Mouse (Mus musculus) heart, embryonic 14.5 days (tissue): ENCODE measurements at regions not wholly inside any gene's neighbourhood (a gene's known extent, or its start where the extent isn't known, plus 50 kb on each side); places are given as distances from the start of the nearest gene placed in this dataset.

Source experiments
- ATAC-seq: fragments of 200-750 bp; cut with Nextera tagmentation; 2 replicates; pipeline ENCODE4 v1.8.0; 2017; ENCODE audit warnings: low read depth, moderate TSS enrichment; ENCODE audit not compliant: insufficient number of reproducible peaks, insufficient read depth, low FRiP score
- H3K27ac ChIP-seq, 2 experiments: fragments of 200-500 bp in 1 of 2; fragments of 300-500 bp in 1 of 2; sonication (generic) in 1 of 2; replicated peaks in 1 of 2; 2 replicates each; pipeline ENCODE4 v1.5.1; 2012 to 2014; ENCODE audit warnings: low read depth in 2 of 2, low read length in 2 of 2, control low read depth in 1 of 2, mild to moderate bottlenecking in 1 of 2, mixed read lengths in 1 of 2; ENCODE audit not compliant: control insufficient read depth in 1 of 2, insufficient read depth in 1 of 2
- H3K27me3 ChIP-seq: fragments of 300-500 bp; sonication (generic); 2 replicates; pipeline ENCODE4 v1.6.1; 2014; ENCODE audit warnings: mild to moderate bottlenecking, low read length, control low read depth; ENCODE audit not compliant: control insufficient read depth, insufficient read depth
- H3K36me3 ChIP-seq: fragments of 300-500 bp; sonication (generic); 2 replicates; pipeline ENCODE4 v1.6.1; 2014; ENCODE audit warnings: mild to moderate bottlenecking, control low read depth, low read length, mixed read lengths; ENCODE audit not compliant: control insufficient read depth, insufficient read depth
- H3K4me1 ChIP-seq, 2 experiments: fragments of 200-500 bp in 1 of 2; fragments of 300-500 bp in 1 of 2; sonication (generic) in 1 of 2; 2 replicates each; pipeline ENCODE4 v1.6.1; 2012 to 2014; ENCODE audit warnings: low read length in 2 of 2, control low read depth in 1 of 2, mixed read lengths in 1 of 2; ENCODE audit not compliant: control insufficient read depth in 2 of 2, insufficient read depth in 2 of 2
- H3K4me2 ChIP-seq: fragments of 300-500 bp; sonication (generic); 2 replicates; pipeline ENCODE4 v1.6.1; 2014; ENCODE audit warnings: mild to moderate bottlenecking, low read length
- H3K4me3 ChIP-seq, 2 experiments: fragments of 200-500 bp in 1 of 2; fragments of 300-500 bp in 1 of 2; sonication (generic) in 1 of 2; 2 replicates each; pipeline ENCODE4 v1.5.1; 2012 to 2014; ENCODE audit warnings: low read length in 2 of 2, mild to moderate bottlenecking in 2 of 2, control low read depth in 1 of 2, low read depth in 1 of 2, moderate library complexity in 1 of 2; ENCODE audit not compliant: control insufficient read depth in 1 of 2, insufficient read depth in 1 of 2
- H3K9ac ChIP-seq: fragments of 300-500 bp; sonication (generic); 2 replicates; pipeline ENCODE4 v1.6.1; 2014; ENCODE audit warnings: mild to moderate bottlenecking, low read length
- H3K9me3 ChIP-seq: fragments of 300-500 bp; sonication (generic); 2 replicates; pipeline ENCODE4 v1.6.1; 2016; ENCODE audit warnings: low read length, control low read depth; ENCODE audit not compliant: control insufficient read depth
- WGBS: fragments of 180-500 bp; shearing (Covaris S2); extraction: QIAGEN DNeasy Blood & Tissue Kit; methylation state at CpG from one replicate; pipeline ENCODE4 v1.1.7; 2014; 5-methylcytosine and 5-hydroxymethylcytosine counted together

- no peak for ATAC-seq
- Histone ChIP-seq H3K9me3 (no peaks in the 10 kb centered on the region), H3K27ac (no peak overlapping the region), H3K9ac (no peak overlapping the region), H3K27me3 (no peaks in the 10 kb centered on the region), H3K36me3 (no peaks in the 10 kb centered on the region), H3K4me1 (no peaks in the 10 kb centered on the region), H3K4me2 (no peak overlapping the region), H3K4me3 (no peak overlapping the region)
- WGBS, result 43% methylated on average over 8 of the region's 8 CpGs
These were observed 827.9 kb downstream of the Kcnj2 start for GRCm38 (mm10) chr11:111893861-111894260.

DNA sequence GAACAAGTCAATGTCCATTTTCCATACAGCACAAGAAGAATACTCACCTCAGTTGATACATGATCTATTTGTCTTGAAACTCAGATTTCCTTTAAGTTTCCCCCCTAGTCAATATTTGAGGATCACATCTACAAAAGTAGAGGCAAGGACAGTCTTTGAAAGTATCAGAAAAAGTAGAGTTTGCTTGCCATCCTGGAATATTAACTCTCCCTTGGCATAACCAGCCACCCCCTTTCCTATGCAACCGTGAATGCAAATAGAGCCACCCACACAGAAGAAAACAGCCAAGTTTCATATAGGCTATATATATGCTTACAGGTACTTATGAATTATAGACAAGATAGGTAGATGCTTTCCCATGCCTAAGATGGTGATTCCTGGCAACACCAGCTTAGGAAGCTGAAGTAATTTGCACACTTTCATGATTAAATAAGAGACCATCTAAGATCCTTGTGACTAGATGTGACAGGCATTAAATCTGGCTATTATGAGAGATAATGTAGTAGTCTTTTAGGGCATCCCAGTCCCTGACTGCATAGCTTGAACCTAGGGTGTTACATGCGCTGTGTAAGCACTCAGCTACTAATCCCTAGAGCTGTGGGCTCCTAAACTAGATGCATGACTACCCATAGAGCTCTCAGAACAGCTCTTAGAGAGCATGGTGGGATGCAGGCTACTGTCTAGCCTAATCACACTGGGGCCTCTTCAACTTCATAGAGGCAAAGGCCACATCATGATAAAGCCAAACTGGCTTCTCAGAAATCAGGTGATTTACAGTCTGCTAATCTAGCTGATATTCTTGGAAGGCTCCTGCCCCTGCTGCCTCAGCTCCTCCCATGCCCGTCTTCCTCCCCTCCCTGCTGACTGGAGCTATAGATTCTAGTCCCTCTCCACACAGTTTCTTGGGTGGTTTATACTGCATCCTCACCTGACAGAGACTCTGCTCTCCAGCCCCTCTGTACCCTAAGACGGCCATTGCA is 829.5 kb downstream of the Kcnj2 start:
- ATAC-seq, result no peak
- H3K4me1 ChIP-seq, result no peaks in the 10 kb centered on the region
- H3K9me3 ChIP-seq, result no peaks in the 10 kb centered on the region
- no peak overlapping the region for H3K4me3 ChIP-seq
- no peak overlapping the region for H3K27ac ChIP-seq
- H3K36me3 ChIP-seq, result no peaks in the 10 kb centered on the region
- H3K4me2 ChIP-seq, result no peak overlapping the region
- H3K27me3 ChIP-seq, result no peaks in the 10 kb centered on the region
- H3K9ac ChIP-seq, result no peak overlapping the region
- WGBS, result 61% methylated on average over 4 of the region's 4 CpGs

DNA sequence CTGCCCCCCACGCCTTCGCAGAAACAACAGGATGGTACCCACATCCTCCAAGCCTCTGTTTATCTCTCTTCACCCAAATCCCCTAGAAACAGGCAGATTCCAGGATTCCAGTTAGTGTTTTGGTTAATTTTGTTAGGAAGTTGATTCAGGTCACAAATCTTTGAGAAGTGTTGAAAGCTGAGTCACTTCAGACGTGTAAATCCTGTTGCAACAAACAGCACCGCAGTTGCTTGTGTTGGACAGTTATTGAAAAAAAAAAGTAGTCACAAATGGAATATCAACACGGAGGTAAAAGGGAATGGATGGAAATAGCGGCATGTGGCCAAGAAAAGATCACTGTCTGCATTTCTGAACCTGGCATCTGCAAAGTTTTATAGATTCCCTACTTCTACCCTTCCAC is 831.0 kb downstream of the Kcnj2 start:
- no peak for ATAC-seq

DNA sequence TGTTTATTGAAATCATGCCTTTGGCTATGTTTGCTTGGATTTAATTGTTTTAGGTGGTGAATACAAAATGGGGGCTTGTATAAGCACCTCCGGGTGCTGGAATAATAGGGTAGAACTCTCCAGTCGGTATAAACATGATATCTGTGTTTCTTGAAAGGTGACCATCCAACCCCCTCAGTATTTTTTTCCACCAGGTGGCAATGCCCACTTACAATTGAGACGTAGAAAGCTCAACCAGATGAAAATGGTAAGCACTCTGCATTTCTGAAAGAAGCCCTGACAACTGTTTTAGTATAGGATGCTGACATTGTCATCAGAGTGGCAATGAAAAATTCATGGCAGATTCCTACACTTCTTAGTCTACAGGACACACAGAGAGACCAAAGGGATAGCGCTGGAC is 838.1 kb downstream of the Kcnj2 start:
- H3K9ac ChIP-seq, result no peak overlapping the region
- H3K27me3 ChIP-seq, result no peaks in the 10 kb centered on the region
- H3K4me3 ChIP-seq, result no peak overlapping the region
- no peak for ATAC-seq
- H3K9me3 ChIP-seq, result no peaks in the 10 kb centered on the region
- H3K27ac ChIP-seq, result no peak overlapping the region
- no peaks in the 10 kb centered on the region for H3K36me3 ChIP-seq
- H3K4me2 ChIP-seq, result no peak overlapping the region
- 71% methylated on average over 4 of the region's 4 CpGs for WGBS
- no peaks in the 10 kb centered on the region for H3K4me1 ChIP-seq

More for the DNA sequence above, 831.0 kb downstream of the Kcnj2 start:
- H3K27me3 ChIP-seq, result no peaks in the 10 kb centered on the region
- H3K27ac ChIP-seq, result no peak overlapping the region
- H3K9ac ChIP-seq, result no peak overlapping the region
- H3K4me2 ChIP-seq, result no peak overlapping the region
- 55% methylated on average over 6 of the region's 6 CpGs for WGBS
- H3K4me3 ChIP-seq, result no peak overlapping the region
- H3K9me3 ChIP-seq, result no peaks in the 10 kb centered on the region
- no peaks in the 10 kb centered on the region for H3K36me3 ChIP-seq
- H3K4me1 ChIP-seq, result no peaks in the 10 kb centered on the region

- Histone ChIP-seq H3K9ac (no peak overlapping the region), H3K4me2 (no peak overlapping the region), H3K4me3 (no peak overlapping the region), H3K4me1 (no peaks in the 10 kb centered on the region), H3K27ac (no peak overlapping the region), H3K27me3 (no peaks in the 10 kb centered on the region), H3K36me3 (no peaks in the 10 kb centered on the region), H3K9me3 (no peaks in the 10 kb centered on the region)
- 80% methylated on average over 8 of the region's 8 CpGs for WGBS
- no peak for ATAC-seq
These were observed 847.9 kb downstream of the Kcnj2 start for GRCm38 (mm10) chr11:111913891-111914290.

GRCm38 (mm10) chr11:111926336-111926735 is 855.7 kb upstream of the Sox9 start:
- Histone ChIP-seq H3K4me1 (no peaks in the 10 kb centered on the region), H3K9me3 (no peaks in the 10 kb centered on the region), H3K27me3 (no peaks in the 10 kb centered on the region), H3K4me2 (no peak overlapping the region), H3K36me3 (no peaks in the 10 kb centered on the region), H3K27ac (no peak overlapping the region), H3K4me3 (no peak overlapping the region), H3K9ac (no peak overlapping the region)
- ATAC-seq, result no peak
- WGBS, result 95% methylated on average over 1 of the region's 1 CpGs

- H3K9me3 ChIP-seq, result no peaks in the 10 kb centered on the region
- H3K36me3 ChIP-seq, result no peaks in the 10 kb centered on the region
- ATAC-seq, result no peak
- no peak overlapping the region for H3K27ac ChIP-seq
- H3K27me3 ChIP-seq, result no peaks in the 10 kb centered on the region
- H3K4me1 ChIP-seq, result no peaks in the 10 kb centered on the region
- 78% methylated on average over 10 of the region's 10 CpGs for WGBS
- no peak overlapping the region for H3K4me2 ChIP-seq
- H3K4me3 ChIP-seq, result no peak overlapping the region
- H3K9ac ChIP-seq, result no peak overlapping the region
These were observed 852.7 kb upstream of the Sox9 start for GRCm38 (mm10) chr11:111929366-111929765.

GRCm38 (mm10) chr11:111932052-111932451 is 850.0 kb upstream of the Sox9 start:
- Histone ChIP-seq H3K4me2 (no peak overlapping the region), H3K27ac (no peak overlapping the region), H3K4me3 (no peak overlapping the region), H3K4me1 (no peaks in the 10 kb centered on the region), H3K9ac (no peak overlapping the region), H3K36me3 (no peaks in the 10 kb centered on the region), H3K9me3 (no peaks in the 10 kb centered on the region), H3K27me3 (no peaks in the 10 kb centered on the region)
- 59% methylated on average over 1 of the region's 1 CpGs for WGBS
- no peak for ATAC-seq
